Mouse (Mus musculus) hindbrain, embryonic 12.5 days (tissue): ENCODE measurements around the gene Ccdc146. TPM values are rescaled to one million over a fixed set of nuclear protein-coding genes. Genes with fewer than 3 reads are reported as not detected.
"Not testable (repeated sequence)": the region's sequence is repeated elsewhere in the genome, so short reads cannot be mapped to it uniquely, and the experiment has no call there.

Experiments used
- ATAC-seq: fragments of 200-750 bp; cut with Nextera tagmentation; 2 replicates; pipeline ENCODE4 v1.8.0; 2017; ENCODE audit warnings: moderate TSS enrichment; ENCODE audit not compliant: low FRiP score
- H3K27ac ChIP-seq: fragments of 300-500 bp; sonication (generic); 2 replicates; pipeline ENCODE4 v1.5.1; 2016; ENCODE audit warnings: mild to moderate bottlenecking
- H3K27me3 ChIP-seq: fragments of 300-500 bp; sonication (generic); 2 replicates; pipeline ENCODE4 v1.6.1; 2016; ENCODE audit warnings: mild to moderate bottlenecking
- H3K36me3 ChIP-seq: fragments of 300-500 bp; sonication (generic); 2 replicates; pipeline ENCODE4 v1.6.1; 2016; ENCODE audit warnings: mild to moderate bottlenecking
- H3K4me1 ChIP-seq: fragments of 300-500 bp; sonication (generic); 2 replicates; pipeline ENCODE4 v1.6.1; 2016
- H3K4me2 ChIP-seq: fragments of 300-500 bp; sonication (generic); replicated peaks from 2 replicates; pipeline ENCODE4 v1.6.1; 2016; ENCODE audit warnings: mild to moderate bottlenecking
- H3K4me3 ChIP-seq: fragments of 300-500 bp; sonication (generic); 2 replicates; pipeline ENCODE4 v1.5.1; 2016; ENCODE audit warnings: mild to moderate bottlenecking
- H3K9ac ChIP-seq: fragments of 300-500 bp; sonication (generic); 2 replicates; pipeline ENCODE4 v1.6.1; 2016; ENCODE audit warnings: mild to moderate bottlenecking, moderate library complexity
- H3K9me3 ChIP-seq: fragments of 300-500 bp; sonication (generic); replicated peaks from 2 replicates; pipeline ENCODE4 v1.6.1; 2016; ENCODE audit warnings: mild to moderate bottlenecking
- WGBS: fragments of 180-500 bp; shearing (Covaris S2); methylation state at CpG from one replicate; pipeline ENCODE4 v1.1.7; 2016; 5-methylcytosine and 5-hydroxymethylcytosine counted together
- polyA plus RNA-seq: library from polyadenylated mRNA; unstranded; fragments of >200 nt; fragmentation: Nextera tagmentation; extraction: Ambion mirVana; gene quantifications from 2 replicates; pipeline ENCODE4 v1.2.1, GENCODE M21; 2016

The Ccdc146 gene
- polyA plus RNA-seq, 1 experiment from 2014 or later: 1.7 TPM

DNA sequence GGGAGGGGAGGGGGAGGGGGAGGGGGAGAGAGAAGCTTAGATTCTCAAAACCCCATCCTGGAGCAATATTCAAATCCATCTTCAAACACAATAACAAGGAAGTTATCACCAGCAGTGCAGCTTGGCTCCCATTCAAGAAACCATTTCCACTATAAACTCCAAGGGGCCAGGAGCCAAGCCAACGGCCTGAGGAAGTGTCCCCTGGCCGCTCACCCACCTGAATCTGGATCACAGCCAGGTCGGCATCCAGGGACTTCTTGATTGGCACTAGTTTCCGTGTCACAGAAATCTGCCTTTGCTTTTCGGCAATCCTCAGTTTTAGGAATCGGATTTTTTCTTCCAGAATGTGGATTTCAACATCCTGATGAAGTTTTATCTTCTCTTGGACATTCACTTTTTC, 123.5 kb downstream of the Ccdc146 start:
- Histone ChIP-seq H3K4me1 (no peaks in the 10 kb centered on the region), H3K9me3 (no peaks in the 10 kb centered on the region), H3K36me3 (no peaks in the 10 kb centered on the region), H3K4me2 (no peak overlapping the region), H3K27me3 (no peaks in the 10 kb centered on the region), H3K4me3 (no peak overlapping the region), H3K27ac (no peak overlapping the region), H3K9ac (no peak overlapping the region)
- WGBS: 75% methylated on average over 6 of the region's 6 CpGs
- no peak for ATAC-seq

DNA sequence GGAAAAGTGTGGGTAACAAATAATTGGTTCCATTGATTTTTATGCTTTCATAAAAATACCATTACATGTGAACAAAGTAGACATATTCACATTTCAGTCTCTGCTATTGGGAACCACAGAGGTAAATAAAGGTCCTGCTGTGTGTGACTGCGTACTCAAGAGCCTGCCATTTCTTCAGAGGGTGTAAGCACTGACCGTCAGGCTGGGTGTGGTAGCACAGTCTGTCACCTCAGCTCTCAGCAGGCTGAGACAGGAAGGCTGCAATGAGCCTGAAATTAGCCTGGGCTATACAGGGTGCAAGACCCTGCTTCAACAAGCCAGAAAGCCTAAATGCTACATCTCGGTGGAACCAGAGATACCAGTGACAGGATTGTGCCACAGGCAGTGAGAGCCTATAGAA, 124.4 kb downstream of the Ccdc146 start:
- H3K36me3 ChIP-seq: no peaks in the 10 kb centered on the region
- no peaks in the 10 kb centered on the region for H3K27me3 ChIP-seq
- no peak for ATAC-seq
- no peaks in the 10 kb centered on the region for H3K9me3 ChIP-seq
- H3K4me3 ChIP-seq: no peak overlapping the region
- no peak overlapping the region for H3K4me2 ChIP-seq
- WGBS: 86% methylated on average over 3 of the region's 3 CpGs
- H3K27ac ChIP-seq: no peak overlapping the region
- H3K9ac ChIP-seq: no peak overlapping the region
- no peaks in the 10 kb centered on the region for H3K4me1 ChIP-seq

DNA sequence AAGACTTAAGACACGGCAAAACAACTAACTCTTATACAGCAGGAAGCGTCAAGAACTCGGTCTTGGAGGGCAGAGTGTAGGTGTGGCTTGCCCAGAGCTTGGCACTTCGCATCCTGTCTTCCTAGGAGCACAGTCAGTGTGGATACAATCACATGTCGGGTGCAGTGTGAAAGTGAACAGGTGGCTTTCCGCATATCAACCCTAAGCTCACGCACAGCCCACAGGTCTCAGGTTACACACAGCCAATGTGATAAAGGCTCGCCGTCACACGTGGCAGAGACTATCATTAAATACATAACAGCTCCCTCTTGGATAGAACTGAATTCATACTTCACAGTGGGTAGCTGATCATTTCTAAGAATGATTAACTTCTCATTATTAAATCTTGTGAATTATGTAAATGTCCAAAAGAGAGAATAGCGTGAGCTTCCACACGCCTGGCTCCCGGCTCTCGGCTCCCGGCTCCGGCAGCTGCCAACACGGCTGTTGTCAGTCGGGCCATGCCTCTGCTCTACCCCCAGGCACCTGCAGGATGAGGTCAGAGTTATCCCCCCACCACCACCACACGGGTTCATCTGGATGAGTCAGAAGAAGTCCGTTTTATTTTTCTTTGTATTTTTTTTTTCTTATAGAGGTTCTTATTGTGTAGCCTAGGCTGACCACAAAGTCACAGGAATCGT, 125.3 kb downstream of the Ccdc146 start:
- no peak overlapping the region for H3K9ac ChIP-seq
- no peaks in the 10 kb centered on the region for H3K9me3 ChIP-seq
- H3K4me3 ChIP-seq: no peak overlapping the region
- H3K4me1 ChIP-seq: no peaks in the 10 kb centered on the region
- no peaks in the 10 kb centered on the region for H3K36me3 ChIP-seq
- WGBS: 80% methylated on average over 21 of the region's 21 CpGs
- H3K27ac ChIP-seq: no peak overlapping the region
- no peak overlapping the region for H3K4me2 ChIP-seq
- no peak for ATAC-seq
- H3K27me3 ChIP-seq: no peaks in the 10 kb centered on the region

DNA sequence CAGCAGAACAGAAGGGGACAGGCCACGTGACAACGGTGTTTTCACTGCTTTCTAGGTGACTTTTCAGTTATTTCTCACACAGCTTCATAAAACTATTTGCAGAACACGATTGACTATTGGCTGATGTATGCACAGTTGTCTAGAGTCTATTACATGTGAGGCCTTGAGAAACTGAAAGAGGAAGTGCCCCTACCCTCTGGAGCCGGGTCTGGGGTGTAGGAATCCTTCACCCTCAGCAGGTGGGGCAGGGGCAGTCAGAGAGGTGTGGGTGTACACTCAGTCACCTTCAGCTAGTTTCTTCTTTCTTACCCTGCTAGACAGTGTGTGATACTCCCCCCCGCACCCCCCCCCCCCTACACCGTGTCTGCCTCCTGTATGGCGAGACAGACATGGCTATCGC, 128.8 kb downstream of the Ccdc146 start:
- WGBS: 81% methylated on average over 8 of the region's 8 CpGs
- H3K27me3 ChIP-seq: no peaks in the 10 kb centered on the region

DNA sequence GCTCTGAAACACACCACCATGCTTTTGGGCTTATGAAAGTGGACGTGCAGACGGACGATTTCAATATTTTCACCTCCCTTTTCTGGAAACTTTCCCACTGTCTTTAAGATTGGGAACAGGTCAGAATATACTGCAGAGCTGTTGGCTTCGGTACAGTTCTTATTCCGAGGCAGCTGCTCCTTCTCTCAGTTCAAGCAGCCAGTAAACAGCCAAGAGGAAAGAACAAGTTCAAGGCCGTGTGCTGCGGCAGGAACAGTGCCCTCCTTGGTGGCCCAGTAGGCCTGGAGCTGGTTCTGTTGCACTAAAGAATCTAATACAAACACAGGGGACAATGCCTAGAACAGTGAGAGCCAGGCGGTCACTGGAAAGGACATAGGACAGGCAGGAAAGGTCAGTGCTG, 133.9 kb downstream of the Ccdc146 start:
- Histone ChIP-seq H3K9me3 (no peaks in the 10 kb centered on the region), H3K36me3 (no peaks in the 10 kb centered on the region), H3K4me1 (no peaks in the 10 kb centered on the region), H3K9ac (no peak overlapping the region), H3K4me3 (no peak overlapping the region), H3K27ac (no peak overlapping the region), H3K4me2 (no peak overlapping the region), H3K27me3 (no peaks in the 10 kb centered on the region)
- ATAC-seq: no peak
- WGBS: 86% methylated on average over 8 of the region's 8 CpGs

More for the DNA sequence above, 128.8 kb downstream of the Ccdc146 start:
- Histone ChIP-seq H3K4me3 (no peak overlapping the region), H3K36me3 (no peaks in the 10 kb centered on the region), H3K9ac (no peak overlapping the region), H3K4me1 (no peaks in the 10 kb centered on the region), H3K4me2 (no peak overlapping the region), H3K9me3 (no peaks in the 10 kb centered on the region), H3K27ac (no peak overlapping the region)
- ATAC-seq: no peak

DNA sequence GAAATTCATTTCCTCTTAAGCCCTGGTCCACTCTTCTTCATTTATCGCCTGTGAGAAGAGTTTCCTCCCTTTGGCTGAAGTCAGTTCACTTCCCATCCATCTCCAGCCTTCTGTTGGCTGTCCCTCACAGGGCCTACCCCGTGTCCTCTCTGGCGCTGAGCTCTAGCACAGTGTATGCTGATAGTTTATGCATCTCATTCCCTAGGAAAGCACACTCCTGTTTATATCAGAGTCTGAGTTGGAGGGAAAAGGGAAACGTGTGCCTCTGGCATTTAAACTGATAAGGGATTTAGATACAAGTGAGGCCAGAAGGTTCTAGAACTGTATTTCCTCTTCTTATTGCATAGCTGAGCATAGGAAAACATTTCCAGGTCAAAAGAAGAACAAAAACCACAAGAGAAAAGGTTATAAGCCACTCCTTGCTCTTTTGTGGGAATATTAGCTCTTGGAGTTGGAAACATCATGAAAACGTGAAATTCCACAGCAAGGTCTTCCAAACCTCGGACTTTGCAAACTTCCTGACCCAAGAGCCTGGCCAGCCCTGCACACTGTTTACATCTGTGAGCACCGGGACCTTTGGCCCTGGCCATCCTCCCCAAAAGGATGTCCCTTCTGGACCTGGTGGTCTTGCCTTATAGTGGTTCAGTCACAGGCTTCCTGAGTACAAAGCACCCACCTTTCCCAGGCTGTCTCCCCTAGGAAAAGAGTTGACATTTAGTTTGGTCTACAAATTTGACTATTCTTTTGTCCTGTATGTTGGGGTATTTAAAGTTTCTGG, 135.6 kb downstream of the Ccdc146 start:
- H3K4me2 ChIP-seq: no peak overlapping the region
- no peaks in the 10 kb centered on the region for H3K4me1 ChIP-seq
- H3K27ac ChIP-seq: no peak overlapping the region
- H3K27me3 ChIP-seq: no peaks in the 10 kb centered on the region
- H3K4me3 ChIP-seq: no peak overlapping the region
- H3K9me3 ChIP-seq: no peaks in the 10 kb centered on the region
- 80% methylated on average over 7 of the region's 7 CpGs for WGBS
- H3K36me3 ChIP-seq: no peaks in the 10 kb centered on the region
- H3K9ac ChIP-seq: no peak overlapping the region
- ATAC-seq: no peak

DNA sequence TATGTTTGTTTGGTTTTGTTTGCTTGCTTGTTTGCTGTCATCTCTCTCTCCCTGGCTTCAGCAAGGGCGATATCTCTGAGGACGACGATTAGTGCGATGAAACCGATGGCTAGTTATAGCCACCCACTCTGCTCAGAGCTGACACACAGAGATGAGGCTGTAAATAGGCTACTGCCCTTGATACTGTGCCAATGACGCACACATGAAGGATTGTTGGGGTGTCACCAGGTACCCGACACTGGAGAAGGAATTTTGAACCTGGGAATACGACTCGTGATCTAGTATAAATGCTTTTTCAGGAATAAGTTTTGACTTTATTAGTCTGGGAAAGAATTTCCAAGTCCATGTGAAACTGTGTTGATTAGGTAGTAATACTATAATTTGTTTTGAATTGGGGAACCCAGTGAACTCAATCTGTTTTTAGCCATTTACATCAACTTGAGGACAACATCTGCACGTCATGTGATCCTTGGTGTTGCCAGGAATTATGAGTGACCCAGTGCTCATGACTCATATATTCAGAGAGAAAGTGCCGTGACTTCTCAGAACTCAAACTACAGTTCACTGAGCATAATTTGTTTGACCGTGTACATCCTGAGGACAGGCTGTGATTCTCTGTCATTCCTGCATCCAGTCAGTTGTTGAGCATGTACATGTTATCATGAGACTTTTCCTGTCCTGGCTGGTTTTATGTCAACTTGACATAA, 141.0 kb downstream of the Ccdc146 start:
- no peak overlapping the region for H3K4me2 ChIP-seq
- WGBS: 93% methylated on average over 12 of the region's 12 CpGs
- H3K36me3 ChIP-seq: no peaks in the 10 kb centered on the region
- H3K4me3 ChIP-seq: no peak overlapping the region
- no peak overlapping the region for H3K27ac ChIP-seq
- H3K9ac ChIP-seq: no peak overlapping the region
- H3K27me3 ChIP-seq: no peaks in the 10 kb centered on the region
- H3K9me3 ChIP-seq: no peaks in the 10 kb centered on the region
- no peaks in the 10 kb centered on the region for H3K4me1 ChIP-seq
- no peak for ATAC-seq

DNA sequence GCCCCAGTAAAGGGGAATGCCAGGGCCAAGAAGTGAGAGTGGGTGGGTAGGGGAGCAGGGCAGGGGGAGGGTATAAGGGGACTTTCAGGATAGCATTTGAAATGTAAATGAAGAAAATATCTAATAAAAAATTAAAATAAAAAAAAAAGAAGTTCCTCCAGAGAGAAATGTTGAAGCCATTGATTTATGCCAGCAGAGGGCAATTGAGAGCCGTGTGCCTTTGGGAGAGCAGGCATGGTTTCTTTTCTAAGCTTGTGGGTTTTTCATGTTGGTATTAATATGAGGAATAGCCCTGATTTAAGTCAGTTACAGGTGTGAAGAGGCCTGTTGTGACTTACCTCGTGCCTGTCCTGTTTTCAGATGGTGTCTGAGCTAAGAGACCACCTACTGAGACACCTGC, 146.8 kb downstream of the Ccdc146 start:
- H3K9me3 ChIP-seq, H3K4me1 ChIP-seq, H3K9ac ChIP-seq, H3K36me3 ChIP-seq, H3K4me3 ChIP-seq, H3K4me2 ChIP-seq, ATAC-seq, H3K27ac ChIP-seq, H3K27me3 ChIP-seq: not testable (repeated sequence)
- whole genome bisulfite sequencing: 64% methylated on average over 2 of the region's 2 CpGs

DNA sequence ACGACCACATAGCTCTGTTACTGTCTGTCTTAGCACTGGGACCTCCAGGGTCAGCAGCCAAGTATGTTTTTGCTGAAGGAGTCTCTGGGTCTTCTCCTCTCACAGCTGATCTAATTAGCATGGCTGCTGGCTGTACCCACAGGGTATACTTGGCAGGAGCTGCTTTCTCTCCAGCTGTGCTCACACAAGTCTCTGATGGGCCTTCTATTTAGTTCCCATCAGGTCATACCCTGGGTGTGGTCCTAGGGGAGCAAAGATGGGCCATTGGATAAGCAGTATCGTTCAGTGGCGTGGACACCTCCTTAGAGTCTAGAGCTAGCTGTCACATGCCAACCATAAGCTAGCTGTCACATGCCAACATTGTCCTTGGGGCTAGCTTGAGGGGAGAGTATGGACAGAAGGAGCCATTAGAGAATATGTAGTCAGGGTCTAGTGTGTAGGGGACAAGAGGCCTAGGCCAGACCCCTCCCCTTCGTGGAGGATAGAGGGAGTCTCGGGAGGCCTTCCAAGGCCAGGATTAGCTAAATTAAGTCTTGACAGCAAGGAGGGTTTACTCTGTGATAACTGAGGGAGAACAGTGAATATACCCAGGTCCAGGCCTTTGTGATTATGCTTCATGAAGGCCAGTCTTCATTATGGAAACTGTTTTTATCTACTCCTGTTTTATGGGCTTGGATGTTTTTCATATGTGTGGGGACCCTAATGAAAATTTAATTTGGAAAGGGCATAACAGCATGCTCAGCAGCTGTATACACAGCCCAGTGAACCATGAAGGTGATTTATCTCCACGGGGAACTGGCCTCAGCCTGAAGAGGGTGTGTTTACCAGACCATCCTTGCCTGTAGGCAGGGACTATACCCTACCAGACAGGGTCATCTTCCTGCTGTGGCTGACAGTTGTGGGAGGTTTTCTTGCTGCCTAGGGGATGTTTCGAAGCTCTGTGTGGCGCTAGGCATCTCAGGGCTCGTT, 152.8 kb downstream of the Ccdc146 start:
- WGBS: 49% methylated on average over 9 of the region's 9 CpGs
- ATAC-seq: peak; percentile 78; the same call in 1 of the 2 replicates
- Histone ChIP-seq H3K9ac (no peak overlapping the region), H3K27ac (no peak overlapping the region), H3K4me3 (no peak overlapping the region), H3K4me2 (no peak overlapping the region), H3K27me3 (no peaks in the 10 kb centered on the region), H3K9me3 (no peaks in the 10 kb centered on the region), H3K36me3 (no peaks in the 10 kb centered on the region), H3K4me1 (peaks cover 10% of the 10 kb centered on the region)

DNA sequence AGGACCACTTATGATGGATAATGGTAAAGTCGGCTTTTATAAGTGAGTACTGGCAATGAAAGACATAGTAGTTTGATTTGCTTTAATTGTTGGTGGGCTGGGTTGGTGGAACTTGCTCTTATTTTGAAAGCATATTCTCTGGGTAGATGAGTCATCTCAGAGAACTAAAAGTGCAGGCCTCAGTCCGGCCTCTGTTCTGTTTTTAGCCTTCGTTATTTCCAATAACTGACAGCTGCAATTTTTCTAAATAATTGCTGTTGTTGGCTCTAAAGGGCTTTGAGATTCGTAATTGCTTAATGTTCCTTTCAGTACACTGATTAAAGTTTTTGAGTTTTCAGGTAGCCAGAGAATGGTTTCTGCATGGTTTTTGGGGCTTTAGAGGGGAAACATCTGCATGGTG, 153.7 kb downstream of the Ccdc146 start:
- Histone ChIP-seq H3K9ac (no peak overlapping the region), H3K4me1 (peaks cover 10% of the 10 kb centered on the region), H3K27ac (no peak overlapping the region), H3K4me3 (no peak overlapping the region), H3K27me3 (no peaks in the 10 kb centered on the region), H3K9me3 (no peaks in the 10 kb centered on the region), H3K36me3 (no peaks in the 10 kb centered on the region), H3K4me2 (no peak overlapping the region)
- WGBS: 83% methylated on average over 4 of the region's 4 CpGs
- ATAC-seq: no peak

DNA sequence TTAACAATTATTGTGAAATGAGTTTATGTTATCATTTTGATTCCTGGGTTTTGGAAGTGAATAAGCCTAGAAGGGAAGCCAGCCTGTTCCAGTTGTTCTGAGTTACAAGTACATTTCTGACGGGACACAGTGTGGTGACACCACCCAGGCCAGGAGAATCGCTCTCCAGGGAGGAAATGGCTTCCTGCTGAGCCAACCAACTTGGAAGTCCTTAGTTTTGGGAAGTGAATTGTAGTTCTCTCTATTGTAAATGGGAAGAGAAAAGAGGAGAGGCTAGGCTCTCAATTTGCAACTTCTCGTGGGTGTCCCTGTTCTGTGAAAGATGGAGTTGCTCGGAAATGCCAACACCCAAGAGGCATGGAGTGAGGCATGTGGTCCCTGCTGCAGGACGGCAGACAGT, 155.0 kb downstream of the Ccdc146 start:
- Histone ChIP-seq H3K9ac (no peak overlapping the region), H3K4me2 (no peak overlapping the region), H3K27ac (no peak overlapping the region), H3K27me3 (no peaks in the 10 kb centered on the region), H3K9me3 (no peaks in the 10 kb centered on the region), H3K4me1 (peaks cover 10% of the 10 kb centered on the region), H3K36me3 (no peaks in the 10 kb centered on the region), H3K4me3 (no peak overlapping the region)
- 73% methylated on average over 5 of the region's 5 CpGs for WGBS
- no peak for ATAC-seq

DNA sequence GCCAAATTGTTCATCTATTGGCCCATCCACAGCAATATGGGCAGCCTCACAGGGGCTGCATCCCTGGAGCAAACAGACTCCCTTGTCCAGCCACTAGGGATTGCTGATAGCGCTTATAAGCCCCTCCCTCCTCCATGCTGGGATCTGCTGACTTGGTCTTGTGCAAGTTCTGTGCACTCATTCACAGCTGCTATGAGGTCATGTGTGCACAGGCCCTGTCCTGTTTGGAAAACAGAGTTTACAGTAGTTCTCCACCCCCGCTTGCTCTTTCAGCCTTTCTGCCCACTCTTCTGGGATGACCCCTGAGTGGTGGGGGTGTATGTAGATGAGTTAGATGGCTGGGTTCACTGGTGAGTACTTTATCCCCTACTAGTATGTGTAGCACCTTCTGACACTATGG, 157.4 kb downstream of the Ccdc146 start:
- no peak overlapping the region for H3K4me2 ChIP-seq
- no peaks in the 10 kb centered on the region for H3K9me3 ChIP-seq
- H3K27ac ChIP-seq: no peak overlapping the region
- H3K36me3 ChIP-seq: no peaks in the 10 kb centered on the region
- H3K27me3 ChIP-seq: no peaks in the 10 kb centered on the region
- WGBS: 86% methylated on average over 2 of the region's 2 CpGs
- H3K9ac ChIP-seq: no peak overlapping the region
- no peak for ATAC-seq
- H3K4me3 ChIP-seq: no peak overlapping the region
- H3K4me1 ChIP-seq: peaks cover 19% of the 10 kb centered on the region
